Mouse (Mus musculus) CH12.LX (cell line): ENCODE measurements at regions not wholly inside any gene's neighbourhood (a gene's known extent, or its start where the extent isn't known, plus 50 kb on each side); places are given as distances from the start of the nearest gene placed in this dataset.
"Not testable (repeated sequence)": the region's sequence is repeated elsewhere in the genome, so short reads cannot be mapped to it uniquely, and the experiment has no call there.

Experiments used
- CTCF ChIP-seq, 2 experiments: IDR thresholded peaks in 1 of 2; conservative IDR thresholded peaks in 1 of 2; 2 replicates each; pipeline ENCODE4 v1.5.1; 2011 to 2012; ENCODE audit warnings: low read depth in 2 of 2, low read length in 2 of 2, improper control_type of control experiment in 1 of 2, inconsistent platforms in 1 of 2, mild to moderate bottlenecking in 1 of 2, moderate library complexity in 1 of 2
- EP300 ChIP-seq: IDR thresholded peaks from 2 replicates; pipeline ENCODE4 v1.6.1; 2011; ENCODE audit warnings: low read length, improper control_type of control experiment
- ETS1 ChIP-seq: conservative IDR thresholded peaks from 2 replicates; pipeline ENCODE4 v1.6.1; 2012; ENCODE audit warnings: low read depth, mild to moderate bottlenecking, inconsistent platforms, low read length, improper control_type of control experiment, moderate library complexity
- GABPA ChIP-seq: IDR thresholded peaks from 2 replicates; pipeline ENCODE4 v1.6.1; 2012; ENCODE audit warnings: low read depth, low read length, improper control_type of control experiment, inconsistent platforms; ENCODE audit not compliant: insufficient replicate concordance
- HCFC1 ChIP-seq: IDR thresholded peaks from 2 replicates; pipeline ENCODE4 v1.6.1; 2012; ENCODE audit warnings: low read depth, mild to moderate bottlenecking, inconsistent platforms, low read length, improper control_type of control experiment
- MAZ ChIP-seq: IDR thresholded peaks from 2 replicates; pipeline ENCODE4 v1.6.1; 2012; ENCODE audit warnings: low read depth, mild to moderate bottlenecking, inconsistent platforms, low read length, improper control_type of control experiment, moderate library complexity
- POLR2A ChIP-seq: IDR thresholded peaks from 2 replicates; pipeline ENCODE4 v1.6.1; 2011; ENCODE audit warnings: low read depth, mild to moderate bottlenecking, improper control_type of control experiment, low read length
- RCOR1 ChIP-seq: conservative IDR thresholded peaks from 2 replicates; pipeline ENCODE4 v1.6.1; 2012; ENCODE audit warnings: low read depth, mild to moderate bottlenecking, inconsistent platforms, low read length, improper control_type of control experiment
- TBP ChIP-seq: conservative IDR thresholded peaks from 2 replicates; pipeline ENCODE4 v1.6.1; 2011; ENCODE audit warnings: low read depth, low read length, improper control_type of control experiment
- USF1 ChIP-seq: IDR thresholded peaks from 2 replicates; pipeline ENCODE4 v1.6.1; 2014; ENCODE audit warnings: low read depth, mild to moderate bottlenecking, inconsistent platforms, low read length, improper control_type of control experiment
- ZC3H11A ChIP-seq: IDR thresholded peaks from 2 replicates; pipeline ENCODE4 v1.6.1; 2012; ENCODE audit warnings: low read depth, mild to moderate bottlenecking, inconsistent platforms, low read length, improper control_type of control experiment
- ZKSCAN1 ChIP-seq: IDR thresholded peaks from 2 replicates; pipeline ENCODE4 v1.6.1; 2012; ENCODE audit warnings: low read depth, inconsistent platforms, low read length, improper control_type of control experiment, borderline replicate concordance

GRCm38 (mm10) chr13:68049731-68050130 is 186.6 kb downstream of the BC048507 start:
- not testable (repeated sequence) for TF ChIP-seq GABPA, POLR2A, HCFC1, ZC3H11A, USF1, ZKSCAN1, MAZ, EP300, RCOR1, TBP, ETS1
- TF ChIP-seq CTCF (conservative IDR thresholded peaks at IDR 0.05 in 1 of 2, IDR thresholded peaks at IDR 0.05 in 1 of 2; ENCODE audit: low read depth in 2 of 2, low read length in 2 of 2): peak in 1 of 2 experiments; percentile 21; a peak in 2 of 4 replicates
